Mouse (Mus musculus): ENCODE measurements around the gene Nmb.
"Not testable (repeated sequence)": the region's sequence is repeated elsewhere in the genome, so short reads cannot be mapped to it uniquely, and the experiment has no call there.

Gene Nmb

GRCm38 (mm10) chr7:80904921-80905515, at the start of gene Nmb:
Nmb (minus strand) TSS chr7:80905076.
- DNase-seq = peak; percentile 80

DNA sequence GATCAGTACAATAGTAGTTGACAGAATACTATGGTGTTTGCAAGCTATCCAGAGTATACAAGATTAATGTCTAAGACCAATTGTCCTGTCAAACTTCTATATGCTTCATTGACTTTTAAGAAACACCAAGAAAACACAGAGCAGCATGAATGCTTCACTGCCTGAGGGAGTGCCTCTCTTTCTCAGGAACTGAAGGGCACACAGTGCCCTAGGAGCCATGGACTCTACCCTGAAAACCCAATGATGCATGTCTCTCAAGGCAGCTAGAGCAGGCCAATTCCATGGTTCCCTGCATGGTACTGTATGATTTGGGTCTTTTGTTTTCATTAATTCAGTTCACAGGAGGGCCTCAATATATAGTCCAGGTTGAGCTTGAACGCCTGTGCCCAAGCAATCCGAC, 49.4 kb upstream of the Nmb start:
- no peak for DNase-seq

DNA sequence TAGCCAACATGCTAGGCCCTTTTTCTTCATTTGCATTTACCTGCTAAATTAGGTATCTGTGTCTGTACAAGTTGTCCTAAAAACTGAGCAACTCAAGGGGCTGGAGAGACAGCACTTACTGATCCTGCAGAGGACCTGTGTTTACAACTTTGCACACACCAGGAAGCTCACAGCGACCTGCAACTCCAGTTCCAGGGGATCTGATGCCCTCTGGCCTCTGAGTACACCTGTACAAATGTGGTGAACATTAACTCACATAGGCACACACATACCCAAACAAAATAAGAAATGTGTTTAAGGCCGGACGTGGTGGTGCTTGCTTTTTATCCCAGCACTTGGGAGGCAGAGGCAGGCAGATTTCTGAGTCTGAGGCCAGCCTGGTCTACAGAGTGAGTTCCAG, 47.3 kb upstream of the Nmb start:
- no peak for DNase-seq

- no peak for DNase-seq
These were observed 46.6 kb upstream of the Nmb start for GRCm38 (mm10) chr7:80951461-80951860.

DNA sequence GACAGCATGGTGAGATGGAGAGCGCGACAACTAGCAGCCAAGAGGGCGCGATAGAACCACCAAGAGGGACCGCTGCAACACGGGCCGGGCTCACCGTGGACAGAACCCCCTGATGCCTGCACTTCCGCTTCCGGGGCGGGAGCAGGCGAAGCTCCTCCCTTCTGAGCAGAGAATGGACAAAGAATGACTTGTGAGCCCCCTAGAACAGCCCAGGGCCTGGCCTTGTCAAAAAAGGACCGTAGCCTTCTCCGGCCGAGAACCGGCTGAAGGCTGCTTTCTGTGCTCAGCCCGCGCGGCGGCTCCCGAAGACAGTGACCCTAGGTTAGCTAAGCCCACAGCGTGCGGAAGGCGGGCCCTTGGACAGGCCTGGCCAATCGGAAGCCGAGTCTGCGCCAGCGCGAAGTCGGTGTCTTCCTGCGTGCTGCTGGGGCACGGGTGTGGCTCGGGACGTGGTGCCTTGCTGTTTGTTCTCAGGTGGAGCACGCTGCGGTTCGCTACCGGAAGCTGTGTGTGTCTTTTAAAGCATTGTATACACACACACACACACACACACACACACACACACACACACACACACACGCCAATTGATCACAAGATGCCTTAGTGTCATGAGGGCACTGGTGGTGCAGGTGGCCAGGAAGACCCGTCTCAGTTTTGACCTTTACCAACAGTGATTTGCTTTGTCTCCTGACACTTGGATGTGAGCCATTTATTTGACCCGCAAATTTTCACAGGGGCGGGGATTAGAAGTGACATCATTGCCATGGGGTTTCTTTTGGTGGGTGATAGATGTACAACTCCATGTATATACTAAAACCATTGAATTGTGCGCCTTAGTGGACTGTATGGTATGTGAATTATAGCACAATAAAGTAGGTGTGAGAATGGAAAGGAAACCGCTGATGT, 42.8 kb upstream of the Nmb start, which contains the start of gene Sec11a:
Sec11a (minus strand) TSS at position 336 of the 906 bp plus-strand sequence.
- peak; percentile 96 for DNase-seq

GRCm38 (mm10) chr7:80939808-80940207, 34.9 kb upstream of the Nmb start:
- DNase-seq = no peak

DNA sequence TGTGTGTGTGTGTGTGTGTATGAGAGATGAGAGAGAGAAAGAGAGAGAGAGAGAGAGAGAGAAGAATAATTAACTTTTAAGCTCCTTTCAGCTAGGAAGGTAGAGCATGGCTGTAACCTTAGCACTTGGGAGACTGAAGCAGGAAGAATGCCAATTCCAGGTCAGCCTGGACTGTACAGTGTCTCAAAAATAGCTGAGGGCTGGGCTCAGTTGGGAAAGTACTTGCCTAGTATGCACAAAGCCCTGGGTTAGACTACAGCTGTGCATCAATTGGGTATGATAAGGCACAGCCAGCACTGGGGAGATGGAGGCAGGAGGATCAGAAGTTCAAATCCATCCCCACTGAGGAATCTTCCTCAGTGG, 32.4 kb upstream of the Nmb start:
- DNase-seq = not testable (repeated sequence)

DNA sequence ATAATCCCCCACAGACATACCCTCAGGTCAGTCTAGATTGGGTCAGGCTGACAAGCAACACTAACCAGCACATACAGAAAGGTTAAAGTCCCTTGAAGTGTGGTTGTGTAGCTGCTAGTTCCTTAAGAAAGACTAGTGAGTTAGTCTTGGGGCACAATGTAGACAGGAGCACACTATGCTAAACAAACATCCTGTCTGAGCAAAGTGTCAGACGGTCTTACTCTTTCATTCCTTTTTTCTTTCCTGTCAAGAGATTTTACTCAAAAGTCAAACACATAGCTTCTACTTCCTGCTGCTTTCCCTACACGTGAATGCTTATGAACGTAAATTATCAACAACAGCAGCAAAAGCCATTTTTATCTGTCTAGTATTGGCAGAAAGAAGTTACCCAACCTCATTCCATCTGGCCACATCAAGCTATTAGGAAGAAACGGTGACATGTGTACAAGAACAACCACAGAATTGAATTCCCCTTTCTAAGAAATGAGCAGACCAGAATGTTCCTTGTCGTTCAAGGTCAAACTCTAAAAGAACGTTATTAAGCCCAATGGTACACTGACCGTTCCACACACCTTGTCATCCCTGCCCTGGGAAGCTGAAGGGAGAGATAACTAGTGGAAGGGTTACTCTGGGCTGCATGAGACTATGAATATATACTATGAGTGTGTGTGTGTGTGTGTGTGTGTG, 31.9 kb upstream of the Nmb start:
- not testable (repeated sequence) for DNase-seq

- DNase-seq = no peak
These were observed 31.0 kb upstream of the Nmb start for GRCm38 (mm10) chr7:80935834-80936233.

DNA sequence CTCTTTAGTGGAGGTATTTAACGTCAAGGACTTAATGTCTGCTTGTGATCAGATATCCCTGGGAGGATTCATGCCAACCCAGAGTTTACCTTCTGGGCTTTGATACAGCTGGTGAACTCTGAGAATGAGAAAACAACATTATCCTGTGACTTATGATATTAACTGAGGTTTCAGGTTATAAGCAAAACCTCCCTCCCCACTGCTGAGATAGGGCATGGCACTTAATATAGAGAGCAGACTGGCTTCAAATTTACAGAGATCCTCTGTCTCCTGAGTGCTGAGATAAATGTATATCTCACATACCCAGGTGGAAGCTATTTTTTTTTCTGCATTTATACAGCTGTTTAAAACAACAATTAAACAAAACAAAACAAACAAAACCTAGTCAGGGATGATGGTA, 27.9 kb upstream of the Nmb start:
- no peak for DNase-seq

- DNase-seq = no peak
These were observed 26.8 kb upstream of the Nmb start for GRCm38 (mm10) chr7:80931618-80932207.

- DNase-seq = no peak
These were observed 18.3 kb upstream of the Nmb start for GRCm38 (mm10) chr7:80923165-80923564.

- DNase-seq = no peak
These were observed 14.8 kb upstream of the Nmb start for GRCm38 (mm10) chr7:80919647-80920008.

DNA sequence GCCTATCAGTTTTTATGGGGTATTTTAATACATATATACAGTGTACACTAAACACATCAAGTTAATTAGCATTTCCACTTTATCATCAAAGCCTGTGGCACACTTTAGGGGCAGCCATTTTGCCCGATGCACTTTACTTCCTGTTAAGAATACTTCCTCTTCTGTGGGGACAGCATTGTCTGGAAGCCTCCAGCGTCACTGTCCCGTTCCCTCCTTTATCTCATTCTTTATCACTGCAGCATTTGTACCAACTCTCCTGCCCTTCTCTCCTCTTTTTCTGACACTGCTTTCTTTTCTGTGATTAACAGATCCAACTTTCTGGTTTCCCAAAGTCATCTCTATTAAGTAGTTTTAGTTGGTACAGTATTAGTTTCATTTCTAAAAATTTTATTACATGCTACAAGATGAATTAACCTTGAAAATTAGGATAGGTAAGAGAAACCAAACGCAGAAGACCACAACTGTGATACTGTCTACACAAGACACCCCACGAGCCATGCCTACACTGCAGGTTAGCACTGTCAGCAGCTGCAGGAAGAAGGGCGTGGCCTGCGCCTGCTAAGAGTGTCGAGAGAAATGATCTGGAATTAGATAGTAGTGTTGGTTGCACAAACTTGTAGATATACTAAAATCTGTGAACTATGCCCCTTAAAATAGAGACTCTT, 14.2 kb upstream of the Nmb start:
- peak; percentile 76 for DNase-seq

DNA sequence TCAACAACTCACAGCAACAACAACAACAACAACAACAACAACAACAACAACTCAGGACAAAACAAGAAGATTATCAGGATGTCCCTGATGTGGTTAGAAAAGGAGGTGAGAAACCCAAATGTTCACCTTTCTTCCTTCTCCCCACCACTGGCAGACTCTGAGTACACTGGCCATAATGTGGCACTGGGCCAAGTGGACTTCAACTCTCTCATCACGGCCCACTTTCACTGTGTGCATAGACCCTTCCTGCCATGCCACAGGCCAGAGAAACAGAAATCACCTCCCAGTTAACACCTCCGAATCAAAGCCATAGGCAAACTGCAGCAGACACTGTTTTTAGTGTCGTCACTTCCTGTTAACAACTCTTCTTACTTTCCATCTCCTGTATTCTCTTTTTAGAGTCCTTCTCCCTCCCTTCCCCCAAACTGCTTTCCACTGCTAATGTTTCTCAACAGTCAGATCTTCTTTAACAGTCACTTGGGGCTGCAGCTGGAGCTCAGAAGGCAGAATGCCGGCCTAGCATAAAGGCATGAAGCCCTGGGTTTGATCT, 13.1 kb upstream of the Nmb start:
- DNase-seq = no peak

DNA sequence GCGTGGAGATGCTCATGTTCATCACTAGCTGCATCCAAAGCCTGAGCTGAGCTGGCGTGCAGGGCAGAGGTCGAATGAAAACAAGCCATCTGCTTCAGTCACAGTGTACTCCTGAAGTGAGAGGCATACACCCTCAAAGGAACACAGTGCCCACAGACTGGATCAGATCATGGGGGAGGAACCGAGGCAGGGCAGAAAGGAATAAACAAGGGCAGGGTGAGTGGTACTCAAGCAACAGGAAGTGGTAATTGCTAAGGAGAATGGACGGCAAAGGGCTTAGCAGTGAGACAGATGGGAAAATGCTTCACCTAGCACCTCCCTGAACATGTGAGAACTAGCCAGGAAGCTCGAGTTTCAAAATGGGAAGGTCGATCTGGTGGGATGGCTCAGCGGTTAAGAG, 7.6 kb upstream of the Nmb start:
- DNase-seq = no peak

- no peak for DNase-seq
These were observed 6.2 kb upstream of the Nmb start for GRCm38 (mm10) chr7:80911053-80911452.

DNA sequence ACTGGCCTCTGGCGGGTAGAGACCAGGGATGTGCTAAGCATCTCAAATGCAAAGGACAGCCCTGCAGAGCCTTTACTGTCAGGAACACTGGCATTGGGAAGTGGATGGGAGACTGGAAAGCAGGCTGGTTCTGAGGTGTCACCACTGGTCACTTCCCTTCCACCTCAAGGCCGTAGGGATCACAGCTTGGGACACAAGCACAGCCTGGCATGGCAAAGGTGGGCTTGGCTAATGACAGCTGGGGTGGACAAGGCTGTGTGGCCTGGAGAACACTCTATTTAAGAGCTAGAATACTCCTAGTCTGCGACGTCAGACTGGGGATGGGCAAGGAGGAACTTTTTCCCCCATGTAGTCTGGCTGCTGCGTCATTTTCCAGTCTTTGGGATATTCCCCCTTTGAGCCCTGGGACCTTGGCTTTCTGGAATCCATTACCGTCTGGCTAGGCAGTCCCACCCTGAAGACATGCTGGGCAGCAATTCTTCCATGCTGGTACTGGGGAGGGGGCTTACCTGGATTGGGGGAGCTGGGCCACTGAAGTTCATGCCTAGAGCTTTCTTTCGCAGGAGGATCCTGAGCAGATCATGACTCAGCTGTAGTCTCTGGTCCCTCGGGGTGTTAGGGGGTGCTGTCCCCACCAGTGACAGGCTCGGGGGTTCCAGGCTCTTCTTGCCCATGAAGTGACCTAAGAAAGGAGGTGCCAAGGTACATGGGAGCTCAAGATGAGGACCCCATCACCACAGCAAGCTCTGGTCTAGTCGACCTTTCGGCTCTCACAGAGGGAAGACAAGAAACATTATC, 1.1 kb downstream of the Nmb start:
- no peak for DNase-seq

GRCm38 (mm10) chr7:80901541-80902274, 3.2 kb downstream of the Nmb start:
- DNase-seq = peak; percentile 43

DNA sequence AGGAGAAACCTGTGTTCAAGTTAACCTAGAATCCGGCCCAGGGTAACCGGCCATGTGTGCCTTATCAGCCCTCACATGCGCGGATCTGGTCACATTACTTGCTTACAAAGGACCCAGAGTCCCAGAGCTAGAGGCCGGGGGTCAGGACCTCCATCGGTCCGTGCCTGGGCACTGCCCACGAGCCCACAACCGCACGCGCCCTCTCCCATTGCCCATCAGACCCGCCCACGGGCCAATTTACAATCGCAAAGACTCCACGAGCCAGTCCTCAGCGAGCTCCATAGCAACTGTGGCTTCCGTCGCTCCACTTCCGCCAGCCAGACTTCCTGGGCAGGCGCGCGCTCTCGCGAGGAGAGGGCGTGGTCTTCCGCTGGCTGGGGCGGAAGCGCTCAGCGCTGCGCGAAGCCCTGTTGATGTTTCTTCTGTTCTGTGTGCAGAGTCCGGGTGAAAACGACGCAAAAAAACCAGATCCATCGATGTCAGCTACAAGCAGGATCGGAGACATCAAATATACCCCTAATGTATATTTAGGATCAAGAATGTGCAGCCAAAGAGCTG, 3.9 kb downstream of the Nmb start, which contains the start of gene Wdr73:
Wdr73 (minus strand) TSS at position 326 of the 558 bp plus-strand sequence.
- DNase-seq = peak; percentile 95

GRCm38 (mm10) chr7:80897721-80898120, 7.2 kb downstream of the Nmb start:
- no peak for DNase-seq

Data from thymus, postnatal 4 days (tissue).